Mouse (Mus musculus): ENCODE measurements around the gene Park7. TPM values are rescaled to one million over a fixed set of nuclear protein-coding genes. Genes with fewer than 3 reads are reported as not detected.
"Not testable (repeated sequence)": the region's sequence is repeated elsewhere in the genome, so short reads cannot be mapped to it uniquely, and the experiment has no call there.

The Park7 gene
- total RNA-seq, 1 experiment from 2014 or later, result 190 TPM

GRCm38 (mm10) chr4:150917336-150918027, 3.2 kb upstream of the Park7 start:
- no peak for ATAC-seq (replicated peaks; ENCODE audit: insufficient number of reproducible peaks, low FRiP score, low TSS enrichment, poor library complexity, severe bottlenecking)

GRCm38 (mm10) chr4:150915181-150915906, 1.1 kb upstream of the Park7 start:
- ATAC-seq (replicated peaks; ENCODE audit: insufficient number of reproducible peaks, low FRiP score, low TSS enrichment, poor library complexity, severe bottlenecking), result no peak

- ATAC-seq (replicated peaks; ENCODE audit: insufficient number of reproducible peaks, low FRiP score, low TSS enrichment, poor library complexity, severe bottlenecking), result no peak
Observed at GRCm38 (mm10) chr4:150913743-150914142, 494 bp downstream of the Park7 start.

DNA sequence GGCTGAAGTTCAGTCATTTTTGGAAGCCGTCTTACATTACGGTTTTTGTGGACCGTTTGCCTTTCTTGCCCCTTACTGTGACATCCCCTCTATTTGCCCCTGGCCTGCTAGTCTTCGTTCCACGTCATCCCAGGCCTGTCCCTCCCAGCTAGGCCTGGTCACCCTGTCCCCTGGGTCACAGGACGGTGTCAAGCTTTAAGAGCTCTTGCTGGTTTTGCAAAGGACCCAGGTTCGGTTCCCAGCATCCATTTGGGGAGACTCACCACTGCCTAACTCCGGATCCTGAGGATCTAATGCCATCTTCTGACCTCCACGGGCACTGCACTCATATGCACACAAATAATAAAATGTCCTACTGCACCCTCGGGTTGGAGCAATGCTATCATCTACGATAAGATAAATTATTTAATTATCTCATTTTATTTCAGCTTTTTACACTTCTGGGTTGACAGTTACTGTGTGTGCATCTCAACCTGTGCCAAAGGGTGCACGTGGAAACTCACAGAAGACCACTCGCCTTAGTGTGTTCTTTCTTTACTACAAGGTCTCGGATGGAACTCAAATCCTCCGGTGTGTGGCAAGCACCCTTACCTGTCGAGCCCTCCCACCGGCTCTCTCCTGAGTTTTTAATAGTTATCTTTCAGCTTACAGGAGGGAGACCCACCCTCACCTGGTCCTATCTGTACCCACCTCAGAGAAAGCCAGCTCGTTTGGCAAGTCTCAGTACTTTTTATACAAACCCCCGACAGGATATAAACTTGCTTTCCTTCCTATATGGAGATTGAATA, 3.9 kb downstream of the Park7 start:
- ATAC-seq (replicated peaks; ENCODE audit: insufficient number of reproducible peaks, low FRiP score, low TSS enrichment, poor library complexity, severe bottlenecking), result 0 out of 2 replicates have a peak, but pooled peaks have one; percentile 0

GRCm38 (mm10) chr4:150909451-150910156, 4.6 kb downstream of the Park7 start:
- peak; percentile 66 for ATAC-seq (replicated peaks; ENCODE audit: insufficient number of reproducible peaks, low FRiP score, low TSS enrichment, poor library complexity, severe bottlenecking)

GRCm38 (mm10) chr4:150908512-150908911, 5.7 kb downstream of the Park7 start:
- not testable (repeated sequence) for ATAC-seq (replicated peaks; ENCODE audit: insufficient number of reproducible peaks, low FRiP score, low TSS enrichment, poor library complexity, severe bottlenecking)

DNA sequence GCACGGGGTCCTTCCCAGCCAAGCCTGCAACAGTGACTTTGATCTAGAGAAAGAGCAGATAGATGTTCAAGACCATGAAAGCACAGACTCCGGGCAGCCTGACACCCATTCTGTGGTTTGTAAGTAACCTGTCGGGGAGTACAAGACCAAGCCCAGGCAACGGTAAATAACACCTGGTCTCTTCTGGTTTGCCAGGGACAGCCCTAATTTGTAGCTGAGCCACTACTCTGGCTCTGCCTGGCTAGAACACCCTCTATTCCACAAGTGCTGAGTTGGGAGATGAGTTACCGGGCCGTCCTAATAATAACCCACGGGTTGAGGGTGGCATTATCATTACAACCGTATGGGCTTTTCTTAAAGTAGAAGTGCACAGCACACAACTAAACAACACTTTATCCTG, 7.1 kb downstream of the Park7 start:
- no peak for ATAC-seq (replicated peaks; ENCODE audit: insufficient number of reproducible peaks, low FRiP score, low TSS enrichment, poor library complexity, severe bottlenecking)

GRCm38 (mm10) chr4:150903091-150903742, 11.0 kb downstream of the Park7 start:
- ATAC-seq (replicated peaks; ENCODE audit: insufficient number of reproducible peaks, low FRiP score, low TSS enrichment, poor library complexity, severe bottlenecking), result no peak

DNA sequence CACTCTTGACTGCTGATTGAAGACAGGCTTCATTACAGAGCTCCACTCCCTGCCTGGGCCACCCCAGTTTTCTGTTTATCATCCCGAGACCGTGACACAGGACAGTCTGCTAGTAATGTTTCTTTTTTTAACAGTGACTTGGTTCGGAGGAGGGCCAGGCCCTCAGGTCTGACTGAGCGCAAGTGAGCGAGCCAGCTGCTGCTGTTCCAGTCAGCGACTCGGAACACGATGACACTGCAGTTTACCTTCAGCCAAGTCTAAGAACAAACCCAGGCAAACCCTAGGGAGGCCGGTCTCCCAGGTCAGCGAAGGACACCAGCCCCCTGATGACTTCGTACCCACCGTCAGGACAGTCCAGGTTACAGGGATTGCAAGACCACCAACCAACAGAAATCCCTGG, 12.2 kb downstream of the Park7 start:
- no peak for ATAC-seq (replicated peaks; ENCODE audit: insufficient number of reproducible peaks, low FRiP score, low TSS enrichment, poor library complexity, severe bottlenecking)

- ATAC-seq (replicated peaks; ENCODE audit: insufficient number of reproducible peaks, low FRiP score, low TSS enrichment, poor library complexity, severe bottlenecking), result 0 out of 2 replicates have a peak, but pooled peaks have one; percentile 51
Observed at GRCm38 (mm10) chr4:150901651-150902050, 12.6 kb downstream of the Park7 start.

- ATAC-seq (replicated peaks; ENCODE audit: insufficient number of reproducible peaks, low FRiP score, low TSS enrichment, poor library complexity, severe bottlenecking), result no peak
Observed at GRCm38 (mm10) chr4:150900486-150900885, 13.8 kb downstream of the Park7 start.

DNA sequence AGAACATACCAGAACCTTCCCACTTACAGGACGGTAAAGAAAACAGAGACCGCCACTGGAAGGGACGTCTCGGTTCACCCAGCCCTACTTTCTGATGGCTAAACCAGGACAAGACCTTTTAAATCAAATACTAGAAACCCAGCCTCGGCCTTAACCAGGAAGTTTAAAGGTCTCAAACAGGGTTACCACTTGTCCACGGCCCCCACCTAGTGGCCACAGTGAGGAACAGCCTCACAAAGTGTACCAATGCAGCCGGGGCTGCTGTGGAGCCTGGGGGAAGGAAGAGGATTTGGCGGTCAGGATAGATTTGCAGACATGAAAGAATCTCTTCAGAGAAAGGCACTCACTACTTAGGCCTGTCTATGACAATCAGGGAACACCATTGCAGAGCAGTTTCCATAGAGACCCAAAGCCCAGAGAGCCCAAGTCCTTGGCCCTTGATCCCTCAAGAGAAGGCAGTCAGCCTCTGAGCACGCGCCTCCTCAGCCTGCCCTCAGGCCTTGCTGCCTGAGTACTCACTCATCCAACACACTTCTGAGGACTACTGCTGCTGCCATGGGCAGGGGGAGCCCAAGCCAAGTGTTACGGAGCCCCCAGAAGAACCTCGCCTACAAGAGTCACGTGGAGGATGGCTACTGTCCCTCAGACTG, 15.4 kb downstream of the Park7 start:
- ATAC-seq (replicated peaks; ENCODE audit: insufficient number of reproducible peaks, low FRiP score, low TSS enrichment, poor library complexity, severe bottlenecking), result peak; percentile 70

GRCm38 (mm10) chr4:150896896-150897624, 17.2 kb downstream of the Park7 start:
- ATAC-seq (replicated peaks; ENCODE audit: insufficient number of reproducible peaks, low FRiP score, low TSS enrichment, poor library complexity, severe bottlenecking), result no peak

DNA sequence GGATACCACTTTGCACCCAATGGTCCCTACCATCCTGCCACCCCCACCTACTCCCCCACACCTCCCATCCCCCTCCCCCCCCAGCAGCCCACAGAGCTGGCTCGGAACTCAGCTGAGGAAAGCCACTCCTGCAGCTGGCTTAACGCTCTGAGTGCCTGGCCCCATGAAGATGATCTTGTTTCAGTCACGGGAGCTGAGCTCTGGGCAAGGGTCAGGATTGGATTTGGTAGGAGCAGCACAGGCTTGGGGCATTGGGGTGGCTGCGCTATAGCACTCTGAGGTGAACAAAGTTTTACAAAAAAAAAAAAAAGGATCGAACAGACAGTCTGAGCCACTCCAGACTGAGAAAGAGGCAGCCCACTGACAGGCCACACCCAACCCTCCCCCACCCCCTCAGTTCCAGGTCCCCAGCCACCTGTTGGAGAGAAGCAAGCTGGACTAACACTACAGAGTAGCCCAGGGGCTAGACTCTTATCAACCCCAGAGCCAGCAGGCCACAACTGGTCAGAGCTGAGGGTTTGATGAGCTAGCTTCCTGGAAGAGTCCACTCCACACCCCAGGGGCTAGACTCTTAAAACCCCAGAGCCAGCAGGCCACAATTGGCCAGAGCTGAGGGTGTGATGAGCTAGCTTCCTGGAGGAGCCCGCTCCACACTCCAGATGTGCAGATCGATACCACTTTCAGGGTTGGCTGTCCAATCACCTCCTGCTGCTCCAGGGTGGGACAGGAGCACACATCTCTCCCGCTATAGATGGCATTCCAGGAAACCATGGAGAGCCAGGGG, 19.3 kb downstream of the Park7 start:
- ATAC-seq (replicated peaks; ENCODE audit: insufficient number of reproducible peaks, low FRiP score, low TSS enrichment, poor library complexity, severe bottlenecking), result no peak

GRCm38 (mm10) chr4:150891308-150891707, 22.9 kb downstream of the Park7 start:
- no peak for ATAC-seq (replicated peaks; ENCODE audit: insufficient number of reproducible peaks, low FRiP score, low TSS enrichment, poor library complexity, severe bottlenecking)

- no peak for ATAC-seq (replicated peaks; ENCODE audit: insufficient number of reproducible peaks, low FRiP score, low TSS enrichment, poor library complexity, severe bottlenecking)
Observed at GRCm38 (mm10) chr4:150889955-150890315, 24.3 kb downstream of the Park7 start.
